Mouse (Mus musculus): ENCODE measurements at regions not wholly inside any gene's neighbourhood (a gene's known extent, or its start where the extent isn't known, plus 50 kb on each side); places are given as distances from the start of the nearest gene placed in this dataset.
A peak's percentile ranks its signal among the peaks of the same experiment; 100 is the strongest.

GRCm38 (mm10) chr1:119153619-119154018 is 100.2 kb upstream of the Gli2 start:
- DNase-seq (ENCODE audit: low read depth), result no peak
- no peak for TF ChIP-seq POLR2A (IDR thresholded peaks at IDR 0.05; ENCODE audit: borderline replicate concordance, extremely low read depth, insufficient read depth, insufficient read length, poor library complexity, severe bottlenecking)
- TF ChIP-seq CTCF (IDR thresholded peaks at IDR 0.05; ENCODE audit: borderline replicate concordance, extremely low read depth, insufficient read depth, insufficient read length), result peak; percentile 10; the same call in 1 of the 2 replicates

DNA sequence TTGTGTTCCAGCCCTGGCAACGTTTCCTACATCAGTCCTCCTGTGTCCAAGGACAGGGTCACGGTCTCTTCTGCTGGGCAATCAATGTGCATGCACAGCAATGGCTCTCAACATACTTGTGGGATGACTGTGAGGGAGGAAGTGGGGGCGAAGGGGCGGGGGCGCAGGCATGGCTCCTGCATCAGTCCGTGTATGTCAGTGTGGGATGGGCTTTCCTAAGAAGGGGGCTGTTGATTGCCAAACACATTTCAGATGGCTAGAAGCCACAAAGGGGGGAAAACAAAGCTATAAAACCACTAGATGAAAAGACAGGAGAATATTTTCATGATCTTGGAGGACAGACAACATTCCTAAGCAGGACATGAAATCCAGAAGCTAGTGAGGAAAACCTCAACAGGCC is 99.4 kb upstream of the Gli2 start:
- TF ChIP-seq CTCF (IDR thresholded peaks at IDR 0.05; ENCODE audit: borderline replicate concordance, extremely low read depth, insufficient read depth, insufficient read length), result no peak
- no peak for TF ChIP-seq POLR2A (IDR thresholded peaks at IDR 0.05; ENCODE audit: borderline replicate concordance, extremely low read depth, insufficient read depth, insufficient read length, poor library complexity, severe bottlenecking)
- DNase-seq (ENCODE audit: low read depth), result no peak

- no peak for TF ChIP-seq POLR2A (IDR thresholded peaks at IDR 0.05; ENCODE audit: borderline replicate concordance, extremely low read depth, insufficient read depth, insufficient read length, poor library complexity, severe bottlenecking)
- no peak for DNase-seq (ENCODE audit: low read depth)
These were observed 94.1 kb upstream of the Gli2 start for GRCm38 (mm10) chr1:119147506-119147905.

DNA sequence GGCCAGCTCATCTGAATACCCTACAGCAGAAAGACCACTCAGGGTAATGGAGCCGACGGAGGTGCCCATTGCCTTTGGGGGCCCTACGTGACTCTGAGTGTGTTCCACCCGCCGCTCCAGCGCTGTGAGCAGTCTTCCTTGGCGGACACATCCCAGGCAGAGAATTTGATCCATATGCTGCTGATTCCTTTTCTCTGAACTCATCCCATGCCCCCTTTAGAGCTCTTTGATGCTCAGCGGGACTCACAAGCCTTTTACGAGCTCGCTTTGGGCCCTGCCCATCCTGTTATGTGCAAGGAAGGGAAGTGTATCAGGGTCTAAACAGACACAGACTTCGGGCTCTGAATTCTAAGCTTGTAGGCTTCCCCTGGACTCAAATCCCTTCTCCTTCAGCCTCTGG is 90.4 kb upstream of the Gli2 start:
- no peak for TF ChIP-seq CTCF (IDR thresholded peaks at IDR 0.05; ENCODE audit: borderline replicate concordance, extremely low read depth, insufficient read depth, insufficient read length)
- no peak for TF ChIP-seq POLR2A (IDR thresholded peaks at IDR 0.05; ENCODE audit: borderline replicate concordance, extremely low read depth, insufficient read depth, insufficient read length, poor library complexity, severe bottlenecking)
- DNase-seq (ENCODE audit: low read depth), result peak; percentile 25

DNA sequence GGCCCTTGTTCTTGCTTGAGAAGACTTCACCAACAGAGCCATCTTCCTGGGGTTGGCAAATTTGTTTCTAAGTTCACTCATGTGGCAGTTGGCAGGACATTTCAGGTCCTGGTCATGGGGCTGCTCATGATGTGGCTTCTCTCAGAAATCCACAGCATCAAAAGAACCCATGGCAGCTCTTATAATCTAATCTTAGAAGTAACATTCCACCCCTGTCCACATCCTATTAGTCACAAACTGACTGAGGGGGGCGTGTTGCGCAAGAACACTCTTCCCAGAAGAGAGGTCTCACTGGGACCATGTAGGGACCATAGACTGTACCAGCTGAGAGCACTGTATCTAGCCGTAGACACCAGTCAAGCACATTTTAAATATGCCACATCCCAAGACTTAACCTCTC is 75.6 kb upstream of the Gli2 start:
- no peak for DNase-seq (ENCODE audit: low read depth)
- no peak for TF ChIP-seq CTCF (IDR thresholded peaks at IDR 0.05; ENCODE audit: borderline replicate concordance, extremely low read depth, insufficient read depth, insufficient read length)
- TF ChIP-seq POLR2A (IDR thresholded peaks at IDR 0.05; ENCODE audit: borderline replicate concordance, extremely low read depth, insufficient read depth, insufficient read length, poor library complexity, severe bottlenecking), result no peak

DNA sequence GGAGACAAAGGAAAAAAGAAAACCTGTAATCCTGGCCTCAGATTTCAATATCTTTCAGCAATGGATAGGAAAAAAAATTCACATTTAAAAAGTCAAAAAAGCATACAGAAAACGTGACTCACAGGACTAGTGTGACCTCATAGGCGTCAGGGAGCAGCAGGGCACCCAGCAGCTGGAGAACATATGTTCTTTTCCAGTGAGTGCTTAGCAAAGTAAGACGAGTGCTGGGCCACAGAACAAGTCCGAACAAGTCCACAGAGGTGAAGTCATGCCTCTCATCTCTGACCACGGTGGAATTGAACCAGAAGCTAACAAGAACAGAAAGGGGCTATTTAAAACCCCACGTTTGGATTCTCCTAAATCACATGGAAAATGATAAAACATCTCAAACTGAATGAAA is 72.1 kb upstream of the Gli2 start:
- DNase-seq (ENCODE audit: low read depth), result no peak
- TF ChIP-seq POLR2A (IDR thresholded peaks at IDR 0.05; ENCODE audit: borderline replicate concordance, extremely low read depth, insufficient read depth, insufficient read length, poor library complexity, severe bottlenecking) (no peak), CTCF (IDR thresholded peaks at IDR 0.05; ENCODE audit: borderline replicate concordance, extremely low read depth, insufficient read depth, insufficient read length) (no peak)

GRCm38 (mm10) chr1:119124798-119125197 is 71.4 kb upstream of the Gli2 start:
- DNase-seq (ENCODE audit: low read depth), result no peak
- no peak for TF ChIP-seq POLR2A (IDR thresholded peaks at IDR 0.05; ENCODE audit: borderline replicate concordance, extremely low read depth, insufficient read depth, insufficient read length, poor library complexity, severe bottlenecking)
- TF ChIP-seq CTCF (IDR thresholded peaks at IDR 0.05; ENCODE audit: borderline replicate concordance, extremely low read depth, insufficient read depth, insufficient read length), result no peak

DNA sequence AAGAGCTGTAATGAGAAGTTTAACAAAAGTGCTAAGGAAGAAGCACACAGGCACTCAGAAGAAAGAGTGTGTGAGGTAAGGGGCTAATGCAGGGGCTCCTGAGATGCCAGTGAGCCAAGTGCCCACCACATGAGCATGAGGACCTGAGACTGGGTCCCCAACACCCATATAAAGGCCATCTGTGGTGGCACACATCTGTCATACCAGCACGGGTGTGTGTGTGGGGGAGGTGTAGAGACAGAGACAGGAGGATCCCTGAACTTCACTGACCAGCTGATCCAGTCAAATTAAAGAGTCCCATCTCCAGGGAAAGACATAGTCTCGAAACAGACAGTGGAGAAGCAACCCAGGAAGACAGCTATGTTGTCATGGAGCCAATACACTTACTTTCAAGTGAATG is 70.6 kb upstream of the Gli2 start:
- TF ChIP-seq POLR2A (IDR thresholded peaks at IDR 0.05; ENCODE audit: borderline replicate concordance, extremely low read depth, insufficient read depth, insufficient read length, poor library complexity, severe bottlenecking) (no peak), CTCF (IDR thresholded peaks at IDR 0.05; ENCODE audit: borderline replicate concordance, extremely low read depth, insufficient read depth, insufficient read length) (no peak)
- no peak for DNase-seq (ENCODE audit: low read depth)

DNA sequence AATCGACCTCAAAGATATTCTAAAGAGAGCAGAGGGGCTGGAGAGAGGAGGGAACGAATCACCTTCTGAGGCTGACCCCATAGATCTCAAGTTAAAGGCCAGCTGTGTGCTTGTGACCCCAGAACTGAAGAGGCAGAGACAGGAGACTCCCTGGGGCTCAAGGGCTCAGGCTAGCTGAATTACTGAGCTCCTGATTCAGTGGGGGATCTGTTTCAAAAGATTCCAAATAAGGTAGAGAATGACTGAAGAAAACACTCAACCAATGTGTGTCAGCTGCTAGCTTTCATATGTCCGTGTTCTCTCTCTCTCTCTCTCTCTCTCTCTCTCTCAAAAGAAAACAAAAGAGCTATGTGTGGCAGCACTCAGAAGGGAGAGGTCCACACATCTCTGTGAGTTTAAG is 70.0 kb upstream of the Gli2 start:
- DNase-seq (ENCODE audit: low read depth), result peak; percentile 17
- TF ChIP-seq CTCF (IDR thresholded peaks at IDR 0.05; ENCODE audit: borderline replicate concordance, extremely low read depth, insufficient read depth, insufficient read length) (no peak), POLR2A (IDR thresholded peaks at IDR 0.05; ENCODE audit: borderline replicate concordance, extremely low read depth, insufficient read depth, insufficient read length, poor library complexity, severe bottlenecking) (no peak)

DNA sequence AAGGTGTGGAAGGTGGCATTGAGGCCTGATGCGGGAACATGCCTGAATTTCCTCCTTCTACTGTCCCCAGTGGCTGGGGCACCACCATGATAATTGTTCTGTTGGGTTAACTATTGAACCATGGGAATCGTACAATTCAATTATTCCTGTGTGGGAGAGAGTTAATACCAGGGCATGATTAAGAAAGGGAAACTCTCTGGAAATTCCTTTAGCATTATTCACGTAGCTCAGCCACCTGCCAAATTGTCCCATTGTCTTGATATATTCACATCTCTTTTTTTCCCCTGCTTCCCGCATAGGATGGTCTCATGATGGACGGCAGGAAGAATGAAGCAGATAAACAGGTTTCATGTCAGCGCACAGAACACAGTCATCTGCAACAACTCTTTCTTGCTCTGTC is 69.6 kb upstream of the Gli2 start:
- DNase-seq (ENCODE audit: low read depth), result no peak
- no peak for TF ChIP-seq CTCF (IDR thresholded peaks at IDR 0.05; ENCODE audit: borderline replicate concordance, extremely low read depth, insufficient read depth, insufficient read length)

- peak; percentile 40 for DNase-seq (ENCODE audit: low read depth)
- no peak for TF ChIP-seq CTCF (IDR thresholded peaks at IDR 0.05; ENCODE audit: borderline replicate concordance, extremely low read depth, insufficient read depth, insufficient read length)
These were observed 66.6 kb upstream of the Gli2 start for GRCm38 (mm10) chr1:119119863-119120569.

DNA sequence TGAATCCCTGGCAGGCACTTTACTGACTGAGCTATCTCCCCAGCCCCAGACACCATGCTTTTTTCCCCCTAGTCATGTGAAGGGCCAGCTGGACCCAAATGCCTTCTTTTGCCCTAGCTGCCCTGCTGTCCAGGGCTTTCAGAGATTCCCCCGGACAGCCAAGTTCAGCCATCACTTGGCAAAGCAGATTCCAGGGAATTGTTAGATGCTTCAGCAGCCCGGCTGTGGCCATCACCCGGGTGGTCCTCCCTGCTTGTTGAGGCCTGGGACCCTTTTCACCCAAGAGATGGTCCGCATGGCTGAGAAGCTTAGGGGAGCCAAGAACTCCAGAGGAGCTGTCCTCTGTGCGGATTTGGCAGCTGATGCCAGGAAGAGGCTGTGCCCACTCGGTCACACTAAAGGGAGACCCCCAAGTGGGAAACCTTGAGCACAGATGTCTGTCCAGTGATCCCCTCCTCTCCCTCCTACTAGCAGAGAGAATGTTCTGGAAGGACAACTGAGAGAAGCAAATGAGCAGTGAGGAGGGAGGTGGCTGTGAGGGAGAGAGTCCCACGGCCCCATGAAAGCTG is 61.8 kb upstream of the Gli2 start:
- no peak for DNase-seq (ENCODE audit: low read depth)

More for the DNA sequence above, 61.8 kb upstream of the Gli2 start:
- no peak for TF ChIP-seq CTCF (IDR thresholded peaks at IDR 0.05; ENCODE audit: borderline replicate concordance, extremely low read depth, insufficient read depth, insufficient read length)
- no peak for TF ChIP-seq POLR2A (IDR thresholded peaks at IDR 0.05; ENCODE audit: borderline replicate concordance, extremely low read depth, insufficient read depth, insufficient read length, poor library complexity, severe bottlenecking)

Data from brain, embryonic 14.5 days (tissue).